Mouse (Mus musculus): ENCODE data around the gene Atf3. TPM values are rescaled to one million over a fixed set of nuclear protein-coding genes. Genes with fewer than 3 reads are reported as not detected.

Atf3 gene
- total RNA-seq, 2 experiments from 2014 or later: 7.0 to 12.6 TPM

DNA sequence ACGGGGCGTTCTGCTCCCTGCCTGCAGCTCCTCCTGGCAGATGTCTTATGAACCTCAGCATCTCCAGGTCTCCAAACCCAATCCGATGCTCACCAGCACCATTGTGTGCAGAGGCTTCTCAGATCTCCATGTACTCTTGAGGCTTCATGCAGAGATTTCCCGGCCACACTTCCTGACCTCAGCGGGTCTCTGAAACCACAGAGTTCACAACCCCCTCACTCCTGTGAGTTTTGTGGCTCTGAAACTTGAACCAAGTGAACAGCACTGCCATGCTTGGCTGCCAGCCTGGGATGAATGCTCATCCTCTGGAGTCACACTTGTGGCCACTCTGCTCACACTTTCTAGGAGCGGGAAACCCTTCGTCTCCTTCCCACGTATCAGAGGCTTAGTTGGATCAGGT lies 76.9 kb downstream of the Atf3 start:
- DNase-seq: no peak

DNA sequence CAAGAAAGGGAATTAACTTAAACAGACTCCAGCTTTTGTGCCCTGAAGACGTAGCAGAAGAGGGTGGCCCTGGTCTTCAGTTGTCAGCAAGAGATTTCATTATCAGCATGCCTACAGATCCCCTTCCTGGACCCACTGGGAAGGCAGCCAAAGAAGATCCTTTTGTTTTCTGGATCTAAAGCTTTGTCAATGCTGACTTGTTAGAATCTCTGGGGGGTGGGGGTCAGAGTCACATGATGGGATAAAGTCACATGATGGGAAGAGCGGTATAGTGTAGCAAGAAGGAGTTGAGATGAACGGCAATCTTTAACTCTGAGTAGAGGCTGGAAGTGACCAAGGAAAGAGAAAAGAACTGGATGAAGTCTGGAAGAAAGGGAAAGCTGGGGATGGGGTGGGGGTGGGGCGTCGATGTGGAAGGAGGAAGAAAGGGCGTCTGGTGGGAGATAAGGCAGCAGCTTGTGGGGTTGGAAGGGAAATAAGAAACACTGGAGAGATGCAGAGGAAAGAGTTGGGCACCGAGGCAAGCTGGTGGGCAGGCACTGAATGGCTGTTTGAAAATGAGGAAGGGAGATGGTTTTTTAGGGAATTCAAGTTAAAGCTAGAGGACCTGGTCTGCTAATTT lies 78.9 kb downstream of the Atf3 start:
- DNase-seq: no peak

DNA sequence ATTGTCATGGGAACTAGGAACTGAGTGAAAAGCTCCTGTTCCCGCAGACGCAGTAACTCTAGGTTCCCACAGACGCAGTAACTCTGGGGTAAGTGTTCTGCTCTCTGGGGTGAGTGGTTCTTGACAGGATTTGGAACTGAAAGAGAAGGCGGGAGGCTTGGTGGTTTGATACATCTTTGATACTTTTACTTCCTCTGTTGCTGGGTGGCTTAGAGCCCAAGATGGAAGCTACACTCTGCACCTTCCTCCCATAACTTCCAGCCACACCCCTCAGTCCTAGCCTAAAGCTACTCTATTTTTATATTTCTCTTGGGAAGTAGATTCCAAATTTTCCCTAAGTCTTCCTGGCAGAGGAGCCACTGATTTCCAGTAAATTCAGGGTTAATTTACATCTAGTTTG lies 79.4 kb downstream of the Atf3 start:
- no peak for DNase-seq

DNA sequence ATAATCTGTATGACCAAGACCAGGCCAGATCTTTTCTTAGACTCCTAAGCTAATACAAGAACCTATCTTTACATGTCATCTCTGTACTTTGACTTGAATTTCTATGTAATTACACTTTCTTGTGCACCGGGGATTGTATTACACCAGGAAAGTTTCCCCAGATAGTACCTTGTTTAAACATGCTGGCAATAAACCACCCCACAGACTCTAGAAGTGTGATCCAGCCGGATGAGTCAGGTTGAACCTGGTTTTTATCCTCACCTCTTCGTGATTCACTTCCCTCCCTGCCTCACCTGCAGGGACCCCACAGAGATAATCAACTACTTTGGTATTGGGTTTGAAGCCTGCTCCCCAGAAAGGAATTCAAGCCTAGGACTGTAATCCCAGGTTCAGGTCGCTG lies 82.4 kb downstream of the Atf3 start:
- no peak for DNase-seq

DNA sequence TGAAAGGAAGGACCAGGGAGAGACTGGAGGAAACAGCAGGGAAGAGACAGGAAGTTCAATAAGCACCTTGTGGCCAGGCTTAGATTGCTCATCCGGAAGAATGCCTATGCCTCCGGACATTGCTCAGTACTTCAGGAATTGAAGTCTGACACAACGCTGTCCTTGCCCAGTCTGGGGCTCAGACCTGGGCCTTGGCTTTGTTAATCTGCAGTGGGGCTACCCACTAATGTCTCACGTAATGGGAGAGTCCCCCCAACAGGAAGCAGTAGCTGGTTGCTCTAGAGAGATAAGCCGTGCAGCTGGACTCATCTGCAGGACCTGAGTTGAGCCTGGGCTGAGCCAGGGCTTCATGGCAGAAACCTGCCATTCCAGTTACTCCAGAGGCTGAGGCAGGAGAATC lies 84.9 kb downstream of the Atf3 start:
- no peak for DNase-seq

DNA sequence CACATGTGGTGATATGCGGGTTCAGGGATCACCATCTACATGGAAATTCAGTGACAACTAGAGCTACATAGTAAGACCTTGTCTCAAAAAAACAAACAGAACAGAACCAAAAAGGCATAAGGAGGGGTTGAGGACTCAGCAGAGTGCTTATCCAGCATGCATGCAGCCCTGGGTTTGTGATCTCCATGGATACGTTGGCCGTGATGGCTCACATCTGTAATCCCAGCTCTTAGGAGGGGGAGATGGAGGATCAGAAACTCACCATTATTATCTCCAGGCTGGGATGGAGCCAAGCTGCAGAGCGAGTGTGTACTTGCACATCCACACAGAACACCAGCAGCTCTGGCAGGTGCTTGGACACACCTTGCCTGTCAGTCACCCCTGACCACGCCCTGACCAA lies 85.6 kb downstream of the Atf3 start:
- DNase-seq: no peak

DNA sequence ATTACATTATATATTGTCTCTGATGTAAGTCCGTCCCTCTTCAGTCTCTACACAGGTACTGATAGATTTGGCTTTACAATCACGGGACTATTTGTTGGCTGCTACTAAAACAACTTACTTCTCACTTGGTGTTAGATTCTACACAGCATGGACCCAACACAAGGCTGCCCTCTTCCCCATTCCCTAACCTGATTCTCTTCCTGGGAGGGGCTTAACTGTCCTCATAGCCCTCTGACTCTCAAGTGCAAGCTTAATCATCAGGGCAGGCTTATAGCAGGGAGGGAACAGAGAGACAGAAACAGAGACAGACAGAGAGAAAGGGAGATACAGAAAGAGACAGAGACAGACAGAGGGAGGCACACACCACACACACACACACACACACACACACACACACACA lies 86.1 kb downstream of the Atf3 start:
- DNase-seq: no peak

DNA sequence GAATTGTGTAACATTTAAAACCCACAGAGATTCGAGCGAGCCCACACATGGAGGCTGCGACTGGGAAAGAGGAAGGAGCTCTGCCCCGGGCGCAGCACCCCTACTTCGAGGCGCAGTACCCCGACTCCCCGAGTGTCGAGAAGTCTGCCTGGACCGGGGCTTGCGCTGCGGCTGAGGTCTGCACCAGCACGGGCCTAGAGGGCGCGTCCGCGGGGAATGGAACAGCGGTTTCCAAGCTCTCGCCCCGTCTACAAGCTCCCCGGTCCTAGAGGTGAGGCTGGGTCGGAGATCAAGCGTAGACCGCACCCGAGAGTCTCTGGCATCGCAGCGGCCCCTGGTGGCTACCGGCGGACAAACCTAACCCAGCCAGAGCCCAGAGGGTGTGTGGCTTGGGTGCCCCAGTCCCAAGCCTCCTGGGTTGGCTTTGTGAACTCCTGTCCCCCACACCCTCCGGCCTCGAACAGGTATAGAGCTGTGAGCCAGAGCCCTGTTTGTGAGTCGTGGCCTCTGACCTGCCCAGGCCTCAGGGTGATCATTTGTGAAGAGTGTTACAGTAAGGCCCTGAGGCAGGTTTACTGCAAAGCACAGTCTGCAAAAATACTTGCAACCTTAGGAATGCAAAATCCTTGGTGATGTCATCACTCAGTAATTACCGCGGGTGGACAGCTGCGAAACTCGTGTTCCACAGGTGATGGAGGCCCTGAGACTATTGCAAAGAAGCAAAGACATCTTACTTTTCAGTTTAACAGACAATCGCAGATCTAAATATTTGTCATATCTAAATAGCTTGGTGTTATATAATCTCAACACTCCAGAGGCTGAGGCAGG lies 91.8 kb downstream of the Atf3 start:
- DNase-seq: peak; percentile 39

DNA sequence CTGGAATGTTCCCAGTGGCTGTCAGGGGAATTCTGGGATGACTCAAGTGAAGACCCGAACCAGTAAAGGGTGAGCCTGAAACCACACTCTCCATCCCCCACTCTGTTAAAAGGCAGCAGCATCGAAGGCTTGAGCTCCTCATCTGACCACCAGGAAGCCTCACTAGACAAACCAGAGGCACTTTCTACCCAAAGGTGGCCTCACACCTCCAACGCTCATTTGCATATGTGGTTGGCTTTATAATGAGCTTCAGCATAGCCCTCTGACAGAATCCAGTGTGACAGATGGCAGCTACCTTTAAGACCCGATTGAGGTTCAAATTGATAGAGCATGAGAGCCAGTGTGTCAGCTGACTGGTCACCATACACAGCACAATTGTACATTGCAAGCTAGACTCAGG lies 93.6 kb downstream of the Atf3 start:
- no peak for DNase-seq

DNA sequence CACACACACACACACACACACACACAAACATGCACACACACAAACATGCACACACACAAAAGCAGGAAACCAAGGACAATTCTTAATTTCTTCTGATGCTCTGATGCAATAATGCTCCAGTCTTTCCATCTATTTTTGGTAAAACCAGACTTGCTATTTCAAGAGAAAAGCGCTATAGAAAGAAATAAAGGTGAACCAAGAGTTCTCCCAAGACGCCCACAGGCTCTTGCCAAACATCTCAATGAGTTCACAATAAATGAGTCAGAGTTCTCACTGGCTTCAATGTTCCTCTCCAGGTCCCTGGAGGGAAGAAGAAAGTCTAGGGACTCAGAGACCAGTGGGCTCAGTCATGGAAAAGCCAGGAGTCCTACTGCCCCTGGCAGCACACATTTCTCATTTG lies 94.1 kb downstream of the Atf3 start:
- no peak for DNase-seq

DNA sequence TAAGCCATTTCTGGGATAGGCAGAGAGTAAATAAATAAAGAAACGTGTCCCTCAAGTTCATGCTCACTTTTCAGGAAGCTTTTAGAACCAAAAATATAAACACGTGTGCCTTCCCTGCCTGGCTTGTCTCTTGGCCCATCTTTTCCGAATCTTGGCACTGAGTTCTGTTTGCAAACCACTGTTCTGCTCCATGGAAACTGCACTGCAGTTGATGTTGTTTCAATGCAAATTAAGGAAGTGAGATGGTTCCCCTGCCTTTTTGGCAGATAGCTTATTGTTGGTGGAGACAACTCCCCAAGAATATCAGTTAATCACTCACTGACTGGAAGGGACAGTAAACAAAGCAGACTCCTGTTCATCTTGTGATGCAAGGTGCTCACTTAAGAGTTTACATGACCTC lies 95.1 kb downstream of the Atf3 start:
- DNase-seq: no peak

Other genes starting within 250 kb of the Atf3 start
- gene Vash2, start 238.7 kb downstream of the Atf3 start, total RNA-seq (2021): 1 to 10 TPM in 1 of 2 experiments, under 1 TPM in 1; 0.59 to 1.7 TPM
- 10 to 100 TPM; 16.4 to 22.3 TPM for gene Flvcr1, start 191.9 kb downstream of the Atf3 start, total RNA-seq (2021)
- gene Spata45, start 181.4 kb downstream of the Atf3 start, total RNA-seq (2021): not detected
- 10 to 100 TPM; 11.8 to 12.3 TPM for gene Tatdn3, start 155.1 kb downstream of the Atf3 start, total RNA-seq (2021)
- gene Nsl1, start 155.0 kb downstream of the Atf3 start, total RNA-seq (2021): under 1 TPM; 0.26 to 0.56 TPM
- gene Batf3, start 120.2 kb downstream of the Atf3 start, total RNA-seq (2021): under 1 TPM in 1 of 2 experiments, not detected in 1; 0.43 TPM
- gene Fam71a, start 53.2 kb downstream of the Atf3 start, total RNA-seq (2021): not detected
- 10 to 100 TPM; 54.3 to 62.3 TPM for gene Nenf, start 100.2 kb upstream of the Atf3 start, total RNA-seq (2021)
- 1 to 10 TPM; 1.2 to 1.3 TPM for gene Tmem206, start 107.9 kb upstream of the Atf3 start, total RNA-seq (2021)
- gene Ppp2r5a, start 185.2 kb upstream of the Atf3 start, total RNA-seq (2021): 10 to 100 TPM; 72.6 to 78.7 TPM